Mouse (Mus musculus): ENCODE measurements around the gene Abcf2. TPM values are rescaled to one million over a fixed set of nuclear protein-coding genes. Genes with fewer than 3 reads are reported as not detected.
A peak's percentile ranks its signal among the peaks of the same experiment; 100 is the strongest.
"Not testable (repeated sequence)": the region's sequence is repeated elsewhere in the genome, so short reads cannot be mapped to it uniquely, and the experiment has no call there.

The Abcf2 gene
- total RNA-seq, 2 experiments from 2014 or later, result 54.7 to 59.8 TPM

DNA sequence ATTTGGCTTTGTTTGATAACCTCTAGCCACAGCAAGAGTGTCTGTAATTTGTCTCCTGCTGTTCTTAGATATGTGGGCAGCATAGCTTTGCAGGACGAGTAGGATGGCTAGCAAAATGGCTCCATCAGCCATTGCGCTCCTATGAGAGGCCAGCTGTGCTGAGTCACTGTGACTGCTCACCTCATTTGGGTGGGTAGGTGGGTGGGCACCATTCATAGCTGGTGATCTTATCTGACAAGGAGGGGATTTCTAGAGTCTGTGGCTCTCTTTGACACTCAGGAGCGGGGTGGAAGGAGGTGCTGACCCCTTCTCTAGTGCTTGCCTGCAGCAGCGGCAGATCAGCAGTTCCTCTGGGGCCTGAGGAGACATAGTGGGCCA lies 9.9 kb upstream of the Abcf2 start:
- no peak for DNase-seq (ENCODE audit: low spot score in 2 of 2)

DNA sequence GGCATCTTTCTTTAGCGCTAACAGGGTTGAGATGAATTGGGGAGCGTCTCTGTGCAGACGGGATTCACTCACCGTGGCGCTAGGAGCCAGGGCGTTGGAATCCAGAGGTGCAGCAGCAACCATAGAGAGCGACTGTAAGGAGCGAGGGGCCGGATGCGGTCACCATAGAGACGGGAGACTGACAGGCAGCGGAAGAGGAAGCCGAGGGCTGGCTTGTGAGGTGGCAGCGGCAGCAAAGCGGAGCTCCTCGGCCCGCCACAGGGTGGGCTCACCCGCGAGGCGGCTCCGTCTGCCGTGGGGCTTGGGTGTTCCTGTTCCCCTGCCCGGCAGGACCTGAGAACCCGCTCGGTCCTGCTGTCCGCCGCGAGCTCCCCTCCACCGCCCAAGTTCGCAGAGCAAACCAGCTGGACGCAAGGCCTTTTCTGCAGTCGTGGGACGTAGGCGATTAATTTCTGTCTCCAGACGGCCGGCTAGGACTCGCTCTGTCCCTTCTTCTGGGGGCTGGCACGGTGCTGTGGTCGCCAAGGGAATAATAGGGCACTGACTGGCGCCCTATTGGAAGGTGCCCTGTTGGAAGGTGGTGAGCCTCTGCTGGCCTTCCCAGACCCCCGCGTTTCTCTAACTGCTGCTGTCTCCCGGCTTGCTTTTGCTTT lies 9.4 kb upstream of the Abcf2 start, which contains the start of gene Chpf2:
TSS of gene Chpf2 (plus strand) at position 195 of the 653 bp plus-strand sequence.
- DNase-seq (ENCODE audit: low spot score in 2 of 2), result peak in 1 of 2 experiments; percentile 64

DNA sequence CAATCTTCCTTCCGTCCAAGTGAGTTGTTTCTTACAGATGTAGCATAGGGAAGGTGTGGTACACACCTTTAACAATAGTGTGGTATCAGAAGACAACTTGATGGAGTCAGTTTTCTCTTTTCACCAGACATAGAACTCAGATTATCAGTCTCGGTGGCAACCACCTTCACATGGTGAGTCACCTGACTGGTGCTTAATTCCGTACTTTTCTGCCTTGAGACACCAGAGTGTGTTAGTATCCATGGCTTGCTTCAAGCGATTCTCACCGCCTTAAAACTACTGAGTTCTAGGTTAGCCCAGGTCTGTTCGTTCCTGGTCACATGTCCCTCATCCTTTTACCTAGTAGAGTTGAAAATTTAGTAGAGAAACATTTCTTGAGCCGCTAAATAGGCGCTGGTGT lies 8.8 kb upstream of the Abcf2 start:
- DNase-seq (ENCODE audit: low spot score in 2 of 2), result no peak

DNA sequence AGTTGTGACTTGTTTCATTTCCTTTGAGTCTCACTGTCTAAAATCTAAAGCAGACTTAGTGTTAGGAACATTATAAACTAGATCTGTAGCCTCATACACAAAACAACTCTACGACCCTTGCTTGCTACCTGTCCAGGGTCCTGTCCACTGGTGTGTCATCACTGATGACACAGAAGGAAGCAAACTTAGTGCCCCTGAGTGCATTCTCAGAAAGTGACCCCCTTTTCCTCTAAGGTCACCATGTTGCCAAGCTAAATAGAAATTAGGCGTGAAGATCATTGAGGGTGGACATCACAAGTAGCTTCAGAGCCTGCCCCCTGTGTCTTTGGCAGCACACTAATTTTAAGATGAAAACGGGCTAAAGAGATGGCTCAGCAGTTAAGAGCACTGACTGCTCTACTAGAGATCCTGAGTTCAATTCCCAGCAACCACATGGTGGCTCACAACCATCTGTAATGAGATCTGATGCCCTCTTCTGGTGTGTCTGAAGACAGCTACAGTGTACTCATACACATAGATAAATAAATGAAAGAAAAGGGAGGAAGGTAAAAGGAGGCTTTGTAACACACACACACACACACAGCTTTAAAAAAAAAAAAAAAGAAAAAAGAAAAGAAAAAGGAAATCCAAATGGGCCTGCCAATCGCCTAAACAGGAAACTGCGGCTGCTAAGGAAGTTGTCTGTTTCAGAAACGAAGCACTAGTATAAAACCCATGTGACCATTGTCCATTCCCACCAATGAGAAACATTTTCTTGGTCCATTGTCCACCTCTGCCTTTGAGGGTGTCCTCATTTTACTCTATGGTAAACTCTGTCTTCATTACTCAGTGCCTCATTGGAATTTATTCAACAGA lies 1.1 kb upstream of the Abcf2 start:
- DNase-seq (ENCODE audit: low spot score in 2 of 2), result no peak

DNA sequence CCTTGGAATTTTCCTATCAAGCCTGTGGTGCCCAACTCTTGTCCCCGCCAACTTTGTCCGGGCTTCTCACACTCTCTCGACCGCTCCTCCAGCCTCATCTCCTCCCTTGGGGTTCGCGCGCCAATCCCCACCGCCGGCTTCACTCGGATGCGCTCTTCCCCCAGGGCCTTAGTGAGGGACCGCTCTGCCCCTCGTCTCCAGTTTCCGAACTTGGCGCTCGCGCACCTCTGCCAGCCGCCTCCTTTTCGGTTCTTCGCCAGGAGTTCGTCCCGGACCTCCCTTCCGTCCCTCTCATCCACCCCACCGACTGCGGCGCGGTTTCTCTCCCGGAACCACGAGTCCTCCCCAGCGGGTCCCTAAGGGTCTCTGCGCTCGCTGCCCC lies 475 bp downstream of the Abcf2 start:
- DNase-seq (ENCODE audit: low spot score in 2 of 2), result no peak

DNA sequence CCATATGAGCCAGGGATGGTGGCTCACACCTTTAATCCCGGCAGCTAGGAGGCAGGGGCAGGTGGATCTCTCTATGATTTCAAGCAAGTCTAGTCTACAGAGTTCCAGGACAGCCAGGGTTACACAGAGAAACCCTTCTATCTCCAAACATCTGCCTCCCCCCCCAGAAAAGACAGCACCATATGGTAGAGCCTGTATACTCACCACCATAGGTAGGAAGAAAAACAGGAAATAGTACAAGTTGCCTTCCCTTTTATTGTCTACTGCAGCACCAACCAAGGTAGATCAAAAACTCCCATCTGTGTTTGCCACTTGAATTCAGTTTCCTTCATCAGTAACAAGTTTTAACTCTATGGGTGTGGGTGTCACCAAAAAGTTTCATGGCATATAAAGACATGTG lies 1.3 kb downstream of the Abcf2 start:
- DNase-seq (ENCODE audit: low spot score in 2 of 2), result no peak

DNA sequence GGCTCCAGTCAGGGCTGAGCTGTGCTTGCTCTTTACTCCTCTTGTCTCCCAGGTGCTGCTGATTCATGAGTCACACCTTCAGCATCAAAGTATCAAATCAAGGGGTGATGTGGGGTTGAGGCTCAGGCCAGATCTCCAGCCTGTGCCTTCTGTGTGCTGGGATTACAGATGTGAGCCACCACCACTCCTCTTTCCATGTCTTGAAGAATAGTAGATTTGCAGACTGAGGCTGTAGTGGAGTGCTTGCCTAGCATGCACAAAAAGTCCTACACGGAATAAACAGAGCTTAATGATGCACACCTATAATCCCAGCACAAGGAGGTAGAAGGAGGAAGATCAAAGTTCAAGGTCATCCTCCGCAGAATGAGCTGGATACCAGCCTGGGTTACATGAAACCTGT lies 20.6 kb downstream of the Abcf2 start, which contains the start of gene 4931409K22Rik:
TSS of gene 4931409K22Rik (minus strand) at position 101 of the 400 bp plus-strand sequence.
- DNase-seq (ENCODE audit: low spot score in 2 of 2), result no peak

DNA sequence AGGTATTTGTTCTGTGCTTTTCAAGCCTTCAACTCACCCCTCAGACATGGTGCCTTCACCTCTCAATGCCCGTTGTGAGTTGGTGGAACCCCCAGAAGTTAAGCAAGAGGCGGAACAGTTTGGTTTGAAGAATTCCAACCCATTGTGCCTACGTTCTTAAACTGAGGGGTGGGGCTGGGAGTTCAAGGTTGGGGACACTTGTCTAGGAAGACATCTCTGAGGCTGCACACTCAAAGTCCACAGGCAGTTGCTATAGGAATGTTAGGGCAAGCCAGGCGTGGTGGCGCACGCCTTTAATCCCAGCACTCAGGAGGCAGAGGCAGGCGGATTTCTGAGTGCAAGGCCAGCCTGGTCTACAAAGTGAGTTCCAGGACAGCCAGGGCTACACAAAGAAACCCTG lies 21.9 kb downstream of the Abcf2 start:
- DNase-seq (ENCODE audit: low spot score in 2 of 2), result not testable (repeated sequence)

DNA sequence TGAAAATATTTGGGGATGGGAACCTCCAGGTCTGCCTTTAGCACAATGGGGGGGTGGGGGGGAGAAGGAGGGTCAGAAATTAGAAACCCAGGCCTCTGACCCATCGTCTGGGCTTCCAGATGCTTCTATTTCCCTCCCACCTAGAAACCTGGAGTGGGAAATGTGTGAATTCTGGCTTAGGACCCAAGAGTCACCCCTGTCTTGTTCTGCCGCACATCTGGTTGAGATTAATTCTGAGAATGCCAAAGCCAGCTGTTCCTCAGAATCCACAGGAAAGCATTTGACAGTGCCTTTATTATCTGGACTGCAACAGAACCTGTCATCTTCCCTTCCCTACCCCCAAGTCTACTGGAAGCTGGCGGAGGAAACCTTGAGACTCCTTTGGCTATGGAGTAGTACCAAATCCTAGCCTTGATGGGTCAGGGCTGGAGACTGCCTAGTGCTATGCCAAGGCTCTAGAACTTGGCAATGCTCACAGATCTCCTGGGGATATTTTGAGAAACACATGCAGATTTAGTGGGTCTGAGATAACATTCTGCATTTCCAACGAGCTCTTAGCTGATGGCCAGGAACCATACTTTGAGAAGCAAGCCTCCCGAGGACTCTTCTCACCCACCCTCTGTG lies 23.5 kb downstream of the Abcf2 start:
- DNase-seq (ENCODE audit: low spot score in 2 of 2), result no peak

DNA sequence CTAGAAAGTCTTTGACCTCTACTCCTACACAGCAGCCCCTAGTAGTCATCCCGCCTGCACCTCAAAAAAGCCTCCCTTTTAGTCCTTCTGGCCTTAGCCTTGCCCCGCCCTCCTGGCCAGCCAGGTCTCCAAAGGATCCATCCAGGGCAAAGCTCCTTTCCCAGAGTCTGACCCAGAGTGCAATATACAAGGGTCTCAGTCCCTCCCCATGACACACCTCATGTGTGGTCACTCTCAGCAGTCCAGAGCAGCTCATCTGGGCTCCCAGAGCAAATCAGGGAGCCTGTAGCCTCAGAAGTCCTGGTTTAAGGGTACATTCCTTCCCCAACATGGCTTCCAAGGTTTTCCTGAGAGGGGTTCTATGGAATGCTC lies 26.0 kb downstream of the Abcf2 start:
- no peak for DNase-seq (ENCODE audit: low spot score in 2 of 2)

DNA sequence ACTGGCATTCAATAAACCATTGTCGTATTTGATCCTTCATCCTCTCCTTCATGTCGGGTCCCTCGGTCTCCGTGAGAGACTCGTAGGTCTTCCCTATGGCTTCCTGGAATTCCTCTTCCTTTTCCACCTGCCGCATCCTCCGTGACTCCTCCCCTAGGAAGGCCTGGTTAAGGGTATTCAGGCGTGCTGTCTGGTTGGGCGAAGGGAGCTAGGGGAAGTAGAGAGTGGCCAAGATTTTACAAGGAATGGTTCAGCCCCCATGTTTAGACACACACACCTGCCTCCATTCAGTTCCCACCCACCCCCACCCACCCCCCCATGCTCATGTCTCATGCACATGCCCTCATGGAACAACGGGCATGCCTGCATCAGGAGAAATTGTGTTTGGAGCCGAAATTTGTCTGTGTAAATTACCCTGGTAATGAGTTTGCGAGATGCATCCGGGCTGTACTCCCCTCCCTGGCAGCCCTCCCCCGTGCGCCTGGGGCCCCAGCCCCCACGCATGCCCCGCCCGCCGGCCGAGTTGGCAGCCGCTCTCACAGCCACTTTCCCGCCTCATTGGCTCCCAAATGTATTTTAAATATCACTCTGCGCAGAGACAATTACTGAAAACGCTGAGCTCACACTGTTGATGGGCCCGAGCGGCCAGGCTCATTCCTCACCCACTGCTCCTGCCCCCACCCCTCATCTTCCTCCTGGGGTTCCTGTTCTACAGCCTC lies 26.5 kb downstream of the Abcf2 start:
- DNase-seq (ENCODE audit: low spot score in 2 of 2), result no peak

DNA sequence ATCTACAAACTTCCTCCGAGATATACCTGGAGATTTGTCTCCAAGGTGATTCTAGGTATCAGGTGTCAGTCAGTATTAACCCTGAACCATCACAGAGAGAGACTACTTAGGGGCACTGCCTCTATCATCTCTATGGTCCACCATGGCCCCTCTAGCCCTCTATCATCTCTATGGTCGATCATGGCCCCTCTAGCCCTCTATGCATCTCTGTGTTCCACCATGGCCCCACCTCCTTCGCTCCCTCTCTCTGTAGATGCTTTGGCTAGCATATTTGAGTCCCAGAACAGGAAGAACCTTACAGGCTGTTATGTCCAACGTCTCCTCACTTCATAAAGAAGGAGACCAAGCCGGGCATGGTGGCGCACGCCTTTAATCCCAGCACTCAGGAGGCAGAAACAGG lies 34.6 kb downstream of the Abcf2 start:
- DNase-seq (ENCODE audit: low spot score in 2 of 2), result no peak

DNA sequence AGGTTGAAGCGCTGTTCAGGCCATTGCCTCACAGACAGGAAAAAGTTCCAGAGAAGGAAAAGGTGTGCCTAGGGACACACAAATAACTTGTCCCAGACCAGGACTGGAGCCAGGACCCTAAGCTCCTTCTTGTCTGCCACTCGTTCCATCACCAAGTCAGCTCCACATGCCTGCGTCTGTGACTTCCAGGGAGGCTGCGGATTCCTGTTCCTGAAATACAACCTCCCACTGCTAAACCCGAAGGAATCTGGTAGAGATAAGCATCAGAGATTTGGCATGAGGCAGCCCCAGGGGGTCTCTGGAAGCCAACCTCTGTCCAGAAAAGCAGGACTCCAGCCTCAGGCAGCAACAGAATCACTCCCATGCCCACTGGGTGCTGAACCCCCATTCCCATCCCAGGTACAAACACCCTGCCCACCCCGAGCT lies 36.1 kb downstream of the Abcf2 start:
- DNase-seq (ENCODE audit: low spot score in 2 of 2), result no peak

DNA sequence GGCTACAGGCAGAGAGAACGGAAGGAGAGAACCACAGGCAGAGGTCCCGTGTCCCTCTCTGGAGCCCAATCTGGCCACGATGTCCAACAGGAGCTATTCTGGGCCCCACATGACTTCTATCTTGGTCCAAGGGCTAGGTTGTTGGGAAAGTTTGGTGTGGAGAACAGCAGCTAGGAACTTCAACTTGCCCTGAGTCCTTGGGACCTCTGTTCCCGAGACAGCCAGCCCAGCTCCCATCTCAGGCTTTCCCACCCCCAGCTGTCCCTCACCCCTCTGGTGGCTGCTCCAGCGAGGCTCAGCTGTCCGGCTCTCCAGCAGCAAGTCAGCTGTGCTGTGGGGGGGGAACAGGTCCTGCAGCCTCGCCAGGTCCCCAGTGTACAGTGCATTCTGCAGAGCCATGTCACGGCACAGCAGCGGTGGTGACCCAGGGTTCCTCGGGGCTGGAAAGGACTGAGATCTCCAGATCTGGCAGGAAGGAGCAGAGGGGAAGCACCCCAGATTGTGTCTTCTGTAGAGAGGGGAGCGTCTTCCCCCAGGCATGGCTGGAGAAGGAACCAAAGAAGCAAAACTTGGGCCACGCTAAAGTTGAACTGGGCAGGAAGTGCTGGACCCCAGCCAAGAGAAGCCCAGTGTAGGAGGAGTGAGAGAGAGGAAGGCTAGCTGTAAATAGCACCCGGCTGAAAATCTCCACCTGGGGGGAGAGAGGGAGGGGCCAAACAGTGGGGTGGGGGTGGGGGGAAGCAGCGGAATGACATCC lies 36.7 kb downstream of the Abcf2 start, which contains the start of gene Asb10:
TSS of gene Asb10 (minus strand) at position 592 of the 757 bp plus-strand sequence.
- no peak for DNase-seq (ENCODE audit: low spot score in 2 of 2)

DNA sequence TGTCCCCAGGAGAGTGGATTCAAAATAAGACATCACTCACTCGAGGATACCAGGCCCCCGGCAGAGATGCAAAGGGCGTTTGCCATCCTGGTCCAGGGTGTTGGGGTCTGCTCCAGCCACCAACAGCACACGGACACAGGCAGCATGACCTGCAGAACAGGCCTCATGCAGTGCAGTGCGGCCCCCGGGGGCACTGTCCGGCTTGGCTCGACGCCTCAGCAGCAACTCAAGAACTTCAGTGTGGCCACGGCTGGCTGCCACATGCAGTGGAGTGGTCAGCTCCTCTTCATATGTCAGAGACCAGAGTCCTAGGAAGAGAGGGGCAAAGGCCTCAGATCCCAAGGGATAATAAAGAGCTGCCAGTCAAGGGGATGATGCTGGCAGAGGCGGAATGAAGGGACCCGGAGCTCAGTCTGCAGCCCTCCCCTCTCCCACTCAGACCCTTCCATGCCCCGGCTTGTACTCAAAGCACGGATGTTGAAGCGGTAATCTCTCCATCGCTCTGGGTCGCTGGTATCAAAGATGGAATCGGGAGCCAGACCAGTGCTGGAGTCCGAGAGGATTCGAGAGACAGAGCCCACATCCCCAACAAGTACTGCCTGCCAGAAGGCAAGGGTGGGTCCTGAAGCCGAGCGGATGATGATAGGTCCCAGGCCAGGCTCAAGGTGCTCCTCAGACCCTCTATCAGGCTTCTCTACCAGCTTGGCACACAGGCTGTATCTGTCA lies 37.5 kb downstream of the Abcf2 start:
- DNase-seq (ENCODE audit: low spot score in 2 of 2), result no peak

DNA sequence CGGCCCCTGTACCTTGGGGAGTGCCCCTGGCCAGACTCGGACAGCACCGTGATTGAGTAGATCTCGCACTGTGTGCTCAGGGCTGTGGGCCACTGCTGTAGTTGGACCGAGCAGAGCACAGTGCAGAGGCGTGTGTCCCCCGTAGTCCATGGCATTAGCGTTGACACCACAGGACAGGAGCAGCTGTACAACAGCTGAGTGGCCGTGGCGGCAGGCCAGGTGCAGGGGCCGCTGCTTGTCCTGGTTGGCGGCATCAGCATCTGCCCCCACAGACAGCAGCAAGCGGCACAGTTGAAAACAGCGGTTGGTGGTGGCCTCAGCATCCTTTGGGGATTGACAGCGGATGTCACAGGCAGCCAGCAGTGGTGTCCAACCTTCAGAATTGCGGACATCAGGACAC lies 39.6 kb downstream of the Abcf2 start:
- no peak for DNase-seq (ENCODE audit: low spot score in 2 of 2)

DNA sequence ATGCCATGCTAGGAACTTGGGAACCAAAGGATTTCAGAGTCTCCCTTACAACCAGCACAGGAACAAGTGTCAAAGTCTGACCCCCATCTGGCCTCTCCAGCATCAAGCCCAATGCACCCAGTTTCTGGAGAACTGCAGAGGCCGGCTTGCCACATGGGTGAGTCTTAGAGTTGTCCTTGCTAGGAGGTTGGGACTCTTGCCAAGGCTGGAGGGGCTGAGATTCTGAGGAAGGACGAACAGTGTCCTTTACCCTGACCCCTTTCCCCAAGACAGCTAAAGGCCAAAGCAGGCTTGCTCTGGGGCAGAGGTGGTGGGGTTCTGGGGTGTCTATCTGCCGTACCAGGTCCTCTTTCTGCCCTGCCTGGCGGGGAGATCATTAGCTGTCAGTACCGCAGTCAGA lies 40.8 kb downstream of the Abcf2 start:
- no peak for DNase-seq (ENCODE audit: low spot score in 2 of 2)

DNA sequence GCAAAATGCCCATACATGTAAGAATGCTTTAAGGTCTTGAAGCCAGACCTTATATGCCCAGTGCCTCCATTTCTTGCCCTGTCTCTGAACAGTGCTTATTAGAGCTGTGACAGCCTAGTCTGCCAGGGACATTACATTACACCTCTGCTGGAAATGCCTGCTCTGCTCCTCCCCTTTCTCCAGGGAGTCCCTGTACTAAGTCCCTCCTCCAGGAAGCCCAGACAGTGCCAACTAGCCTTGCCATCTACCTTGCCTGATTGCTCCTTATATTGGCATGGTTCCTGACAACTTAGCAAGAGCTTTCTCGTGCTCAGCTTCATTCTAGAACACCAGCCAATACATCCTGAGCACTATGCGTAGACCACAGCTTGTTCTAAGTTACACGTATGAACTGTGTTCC lies 41.5 kb downstream of the Abcf2 start:
- no peak for DNase-seq (ENCODE audit: low spot score in 2 of 2)

DNA sequence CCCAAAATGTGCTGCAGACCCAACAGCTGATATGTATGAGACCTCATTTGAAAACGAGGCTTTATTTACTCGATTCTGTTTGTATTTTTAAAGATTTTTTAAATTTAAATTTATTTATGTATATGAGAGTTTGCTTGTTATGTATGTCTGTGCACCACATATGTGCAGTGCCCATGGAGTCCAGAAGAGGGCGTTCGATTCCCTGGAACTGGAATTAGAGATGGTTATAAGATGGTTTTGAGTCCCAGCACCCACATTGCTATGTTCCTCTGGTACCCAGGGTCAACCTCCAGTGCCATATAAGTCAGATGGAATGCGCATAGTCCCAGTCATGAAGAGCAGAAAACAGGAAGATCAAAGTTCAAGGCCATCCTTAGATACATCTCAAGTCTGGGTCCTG lies 43.0 kb downstream of the Abcf2 start:
- DNase-seq (ENCODE audit: low spot score in 2 of 2), result no peak

DNA sequence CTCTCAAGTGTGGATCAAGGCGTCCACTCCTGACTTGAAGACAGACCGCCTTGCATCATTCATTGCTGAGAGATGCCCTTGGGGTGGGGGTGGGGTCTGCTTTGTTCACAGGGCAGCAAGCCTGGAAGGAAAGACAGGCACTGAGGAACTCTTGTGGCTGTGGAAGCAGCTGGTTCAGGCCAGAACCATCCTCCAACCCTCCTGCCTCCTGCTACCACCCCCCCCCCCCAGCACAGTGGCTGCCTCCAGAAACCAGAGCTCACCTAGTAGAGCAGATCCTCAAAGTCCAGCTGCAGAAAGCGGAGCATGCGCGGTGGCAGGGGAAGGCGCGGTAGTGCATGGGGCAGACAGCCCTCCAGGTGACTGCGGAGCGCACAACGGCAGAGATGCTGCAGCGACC lies 43.9 kb downstream of the Abcf2 start:
- DNase-seq (ENCODE audit: low spot score in 2 of 2), result no peak
